Mouse (Mus musculus) retina, adult 2 months (tissue): ENCODE data around the gene AI467606.
A peak's percentile ranks its signal among the peaks of the same experiment; 100 is the strongest.

ENCODE experiments used
- DNase-seq: peaks from one replicate; pipeline ENCODE4 v3.0.0-alpha.2; 2012; ENCODE audit warnings: low read depth, low spot score

AI467606 gene

GRCm38 (mm10) chr7:127093914-127094313, 2.8 kb downstream of the AI467606 start:
- no peak for DNase-seq

- DNase-seq, result no peak
These were observed 5.3 kb downstream of the AI467606 start for GRCm38 (mm10) chr7:127096456-127096855.

- DNase-seq, result no peak
These were observed 7.4 kb downstream of the AI467606 start for GRCm38 (mm10) chr7:127098521-127098920.

- DNase-seq, result no peak
These were observed 7.8 kb downstream of the AI467606 start for GRCm38 (mm10) chr7:127098950-127099349.

GRCm38 (mm10) chr7:127099528-127099927, 8.4 kb downstream of the AI467606 start:
- DNase-seq, result no peak

- no peak for DNase-seq
These were observed 10.4 kb downstream of the AI467606 start for GRCm38 (mm10) chr7:127101451-127102016.

GRCm38 (mm10) chr7:127102148-127102547, 11.0 kb downstream of the AI467606 start:
- no peak for DNase-seq

GRCm38 (mm10) chr7:127103960-127104359, 12.8 kb downstream of the AI467606 start:
- no peak for DNase-seq

- peak; percentile 70 for DNase-seq
These were observed 13.6 kb downstream of the AI467606 start for GRCm38 (mm10) chr7:127104560-127105332.

GRCm38 (mm10) chr7:127105551-127105950, 14.4 kb downstream of the AI467606 start:
- DNase-seq, result no peak

GRCm38 (mm10) chr7:127110239-127111007, 19.3 kb downstream of the AI467606 start:
- DNase-seq, result peak; percentile 65

GRCm38 (mm10) chr7:127111461-127111860, 20.3 kb downstream of the AI467606 start:
- peak; percentile 43 for DNase-seq

GRCm38 (mm10) chr7:127112251-127112841, 21.2 kb downstream of the AI467606 start:
- DNase-seq, result no peak

- no peak for DNase-seq
These were observed 21.9 kb downstream of the AI467606 start for GRCm38 (mm10) chr7:127112921-127113597.

- no peak for DNase-seq
These were observed 22.6 kb downstream of the AI467606 start for GRCm38 (mm10) chr7:127113614-127114259.

- DNase-seq, result no peak
These were observed 23.8 kb downstream of the AI467606 start for GRCm38 (mm10) chr7:127114920-127115319.

- no peak for DNase-seq
These were observed 25.3 kb downstream of the AI467606 start for GRCm38 (mm10) chr7:127116331-127116935.

GRCm38 (mm10) chr7:127117948-127118347, 26.8 kb downstream of the AI467606 start:
- no peak for DNase-seq

- no peak for DNase-seq
These were observed 27.7 kb downstream of the AI467606 start for GRCm38 (mm10) chr7:127118671-127119445.
